Mouse (Mus musculus): ENCODE results near the gene Unc13a. TPM values are rescaled to one million over a fixed set of nuclear protein-coding genes. Genes with fewer than 3 reads are reported as not detected.

The Unc13a gene
- 69.0 and 70.8 TPM in 2 replicates for total RNA-seq (2014; rRNA removed)
- polyA plus RNA-seq (2015; fragmentation: Nextera tagmentation; extraction: Ambion mirVana): 14.5 and 16.2 TPM in 2 replicates

DNA sequence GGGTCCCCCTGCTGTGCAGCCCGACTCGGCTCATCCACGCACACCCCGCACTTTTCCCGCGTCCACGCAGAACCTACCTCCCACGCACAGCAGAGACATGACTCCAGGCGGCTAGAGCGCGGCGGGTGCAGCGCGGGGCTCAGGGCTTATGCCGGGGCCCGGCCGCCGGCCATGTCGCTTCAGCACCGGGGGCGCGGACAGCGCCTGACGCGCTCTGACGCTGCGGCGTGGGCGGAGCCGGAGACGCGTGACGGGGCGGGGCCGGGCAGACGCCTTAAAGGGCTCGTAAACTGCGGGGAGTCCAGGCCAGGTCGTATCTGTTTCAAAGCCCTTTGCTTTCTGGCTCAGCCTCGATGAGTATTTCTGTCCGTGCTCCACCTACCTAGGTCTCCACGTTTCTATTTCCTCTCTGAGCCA lies at the start of gene Unc13a:
Gene Unc13a, minus strand, starts transcription at position 209 of the 417 bp plus-strand sequence.
- peak within 1 kb of the TSS; percentile 73 for H3K4me3 ChIP-seq (ENCODE audit: low read depth, low read length)
- H3K27ac ChIP-seq (ENCODE audit: low read depth, low read length): peak within 1 kb of the TSS; percentile 75
- H3K27me3 ChIP-seq (ENCODE audit: insufficient read depth, low read length): no peaks in the 10 kb centered on the region
- peak within 1 kb of the TSS; percentile 79 for H3K9ac ChIP-seq (replicated peaks; ENCODE audit: low read length, poor library complexity, severe bottlenecking)
- no peaks in the 10 kb centered on the region for H3K9me3 ChIP-seq (ENCODE audit: low read length)
- peaks cover 17% of the 10 kb centered on the region; the same call in 1 of the 2 replicates for H3K4me1 ChIP-seq (ENCODE audit: insufficient read depth, low read length)
- TF ChIP-seq CTCF (IDR thresholded peaks at IDR 0.05): no peak
- under 1% methylated on average over 42 of the region's 42 CpGs for WGBS
- H3K36me3 ChIP-seq (ENCODE audit: insufficient read depth, low read length): no peaks in the 10 kb centered on the region
- ATAC-seq (ENCODE audit: low FRiP score) (peak; percentile 76), DNase-seq (ENCODE audit: low spot score) (peak; percentile 94)
- H3K4me2 ChIP-seq (ENCODE audit: low read depth, low read length, poor library complexity, severe bottlenecking): peak within 1 kb of the TSS; percentile 67

DNA sequence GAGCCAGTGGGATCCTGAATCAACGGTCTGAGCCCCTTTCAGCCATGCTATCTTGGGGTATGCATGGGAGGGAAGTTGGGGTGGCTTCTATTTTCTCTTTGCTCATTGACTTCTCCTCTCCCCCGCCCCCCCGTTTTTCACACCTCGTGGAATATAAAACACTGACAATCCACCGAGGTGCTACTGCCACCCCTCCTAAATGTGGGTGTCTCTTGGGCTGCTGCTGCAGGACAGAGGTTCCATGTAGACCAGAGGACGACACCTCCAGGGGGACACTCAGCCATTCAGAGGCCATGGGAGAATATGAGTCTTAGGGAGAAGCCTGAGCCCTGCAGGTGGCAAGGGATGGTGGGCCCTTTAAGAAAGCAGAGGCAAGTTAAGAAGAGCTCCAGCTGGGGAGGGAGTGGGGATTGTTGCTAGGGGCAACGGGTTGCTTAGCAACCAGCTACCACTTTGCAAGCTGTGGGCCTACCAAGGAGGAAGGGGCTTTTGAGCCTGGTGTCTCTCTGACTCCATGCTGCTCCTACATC lies 48.4 kb upstream of the Unc13a start:
- ATAC-seq (ENCODE audit: low FRiP score) (peak; percentile 73), DNase-seq (ENCODE audit: low spot score) (peak; percentile 94)
- peak overlapping the region; percentile 65 for H3K27ac ChIP-seq (ENCODE audit: low read depth, low read length)
- no peaks in the 10 kb centered on the region for H3K9me3 ChIP-seq (ENCODE audit: low read length)
- no peak overlapping the region; the same call in 1 of the 2 replicates for H3K9ac ChIP-seq (replicated peaks; ENCODE audit: low read length, poor library complexity, severe bottlenecking)
- WGBS: 14% methylated on average over 7 of the region's 7 CpGs
- peak overlapping the region; percentile 32 for H3K4me2 ChIP-seq (ENCODE audit: low read depth, low read length, poor library complexity, severe bottlenecking)
- H3K4me1 ChIP-seq (ENCODE audit: insufficient read depth, low read length): peaks cover 33% of the 10 kb centered on the region
- no peak; the same call in 1 of the 2 replicates for TF ChIP-seq CTCF (IDR thresholded peaks at IDR 0.05)
- no peak overlapping the region for H3K4me3 ChIP-seq (ENCODE audit: low read depth, low read length)
- no peaks in the 10 kb centered on the region for H3K27me3 ChIP-seq (ENCODE audit: insufficient read depth, low read length)
- H3K36me3 ChIP-seq (ENCODE audit: insufficient read depth, low read length): peaks cover 11% of the 10 kb centered on the region

DNA sequence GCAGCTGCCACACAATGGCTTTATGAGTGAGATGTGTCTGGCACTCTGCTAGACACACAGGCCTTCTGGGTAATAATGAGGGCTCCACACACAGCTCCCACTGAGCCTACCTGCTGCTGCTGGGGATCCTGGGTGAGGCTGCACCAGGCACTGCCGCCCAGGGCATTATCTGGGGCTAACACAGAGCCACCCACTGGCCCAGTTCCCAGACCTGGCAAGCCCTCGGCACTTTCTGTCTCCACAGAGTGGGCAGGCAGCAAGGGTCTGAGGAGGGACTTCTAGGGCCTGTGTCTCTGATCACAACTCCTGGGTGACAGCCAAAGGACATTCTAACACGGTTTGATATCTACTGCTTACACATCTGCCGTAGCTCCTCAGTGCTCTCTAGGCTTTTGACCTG lies 47.7 kb upstream of the Unc13a start:
- DNase-seq (ENCODE audit: low spot score): peak; percentile 82
- Histone ChIP-seq H3K4me3 (ENCODE audit: low read depth, low read length) (no peak overlapping the region), H3K27ac (ENCODE audit: low read depth, low read length) (peak overlapping the region; percentile 65), H3K36me3 (ENCODE audit: insufficient read depth, low read length) (peaks cover 17% of the 10 kb centered on the region), H3K4me2 (ENCODE audit: low read depth, low read length, poor library complexity, severe bottlenecking) (no peak overlapping the region), H3K4me1 (ENCODE audit: insufficient read depth, low read length) (peaks cover 29% of the 10 kb centered on the region), H3K9me3 (ENCODE audit: low read length) (no peaks in the 10 kb centered on the region), H3K9ac (replicated peaks; ENCODE audit: low read length, poor library complexity, severe bottlenecking) (no peak overlapping the region), H3K27me3 (ENCODE audit: insufficient read depth, low read length) (no peaks in the 10 kb centered on the region)
- 17% methylated on average over 4 of the region's 4 CpGs for WGBS
- TF ChIP-seq CTCF (IDR thresholded peaks at IDR 0.05): no peak
- no peak for ATAC-seq (ENCODE audit: low FRiP score)

DNA sequence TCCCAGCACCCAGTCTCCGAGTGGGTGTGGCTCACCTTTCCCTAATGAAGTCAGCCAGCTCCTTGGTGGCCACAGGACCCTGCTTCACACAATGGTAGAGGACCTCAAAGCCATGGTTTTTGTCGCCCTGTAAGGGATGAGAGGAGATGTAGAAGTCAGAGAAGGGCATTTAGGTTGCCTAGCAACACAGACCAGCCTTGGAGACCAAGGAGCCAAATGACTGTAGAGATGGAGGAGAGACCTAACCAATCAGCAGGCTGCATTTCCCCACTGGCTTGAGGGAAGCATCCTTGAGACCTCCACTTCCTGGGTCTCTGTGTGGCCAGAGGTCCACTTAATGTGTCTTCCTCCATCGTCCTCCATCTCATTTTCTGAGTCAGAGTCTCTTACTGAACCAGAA lies 46.7 kb upstream of the Unc13a start:
- no peaks in the 10 kb centered on the region for H3K27me3 ChIP-seq (ENCODE audit: insufficient read depth, low read length)
- no peak overlapping the region for H3K4me3 ChIP-seq (ENCODE audit: low read depth, low read length)
- ATAC-seq (ENCODE audit: low FRiP score): no peak
- H3K4me2 ChIP-seq (ENCODE audit: low read depth, low read length, poor library complexity, severe bottlenecking): no peak overlapping the region
- 27% methylated on average over 3 of the region's 3 CpGs for WGBS
- H3K9me3 ChIP-seq (ENCODE audit: low read length): no peaks in the 10 kb centered on the region
- peak; percentile 69 for DNase-seq (ENCODE audit: low spot score)
- H3K4me1 ChIP-seq (ENCODE audit: insufficient read depth, low read length): peaks cover 24% of the 10 kb centered on the region
- H3K27ac ChIP-seq (ENCODE audit: low read depth, low read length): no peak overlapping the region
- peaks cover 21% of the 10 kb centered on the region for H3K36me3 ChIP-seq (ENCODE audit: insufficient read depth, low read length)
- no peak overlapping the region for H3K9ac ChIP-seq (replicated peaks; ENCODE audit: low read length, poor library complexity, severe bottlenecking)
- TF ChIP-seq CTCF (IDR thresholded peaks at IDR 0.05): no peak

DNA sequence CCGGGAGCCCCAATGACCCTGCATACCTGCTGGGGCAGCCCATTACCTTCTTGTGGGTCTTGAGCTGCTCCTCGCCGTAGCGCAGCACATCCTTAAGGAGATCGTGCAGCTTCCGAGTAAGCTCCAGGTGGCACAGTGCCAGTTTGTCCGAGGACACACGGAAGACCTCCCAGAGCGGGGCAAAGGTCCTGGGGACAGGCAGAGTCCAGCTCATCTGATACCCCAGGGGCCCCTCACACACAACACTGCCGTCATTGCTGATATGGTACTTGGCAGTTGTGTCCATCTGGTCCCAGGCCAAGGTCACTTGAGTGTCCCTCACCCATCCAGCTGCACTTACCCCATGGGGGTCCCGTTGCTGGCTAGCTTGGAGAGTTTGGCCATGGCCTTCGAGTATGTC lies 45.5 kb upstream of the Unc13a start:
- H3K36me3 ChIP-seq (ENCODE audit: insufficient read depth, low read length): peaks cover 25% of the 10 kb centered on the region
- TF ChIP-seq CTCF (IDR thresholded peaks at IDR 0.05): no peak

DNA sequence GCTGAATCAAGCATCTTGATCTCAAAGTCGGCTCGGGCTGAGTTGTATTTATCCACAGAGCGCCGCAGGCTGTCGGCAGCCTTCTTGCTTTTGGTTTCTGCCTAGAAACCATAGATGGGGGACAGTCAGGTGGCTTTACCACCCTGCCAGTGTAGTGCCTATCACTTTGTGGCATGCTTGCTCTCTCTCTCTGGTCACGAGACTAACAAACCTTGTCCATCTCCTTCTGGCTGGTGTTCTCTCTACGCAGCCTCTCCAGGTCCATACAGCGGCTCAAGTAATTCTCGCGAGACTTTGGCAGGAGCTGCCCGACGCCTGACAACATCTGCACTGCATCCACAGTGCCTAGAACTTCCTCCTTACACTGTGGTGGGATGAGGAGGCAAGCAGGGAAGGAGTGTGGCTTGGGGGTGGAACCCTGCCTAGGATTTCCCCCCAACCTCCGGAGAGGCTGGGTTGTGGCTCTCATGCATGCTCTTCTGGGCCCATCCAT lies 45.0 kb upstream of the Unc13a start:
- Histone ChIP-seq H3K27ac (ENCODE audit: low read depth, low read length) (no peak overlapping the region), H3K4me3 (ENCODE audit: low read depth, low read length) (no peak overlapping the region), H3K27me3 (ENCODE audit: insufficient read depth, low read length) (no peaks in the 10 kb centered on the region), H3K36me3 (ENCODE audit: insufficient read depth, low read length) (peaks cover 30% of the 10 kb centered on the region), H3K9ac (replicated peaks; ENCODE audit: low read length, poor library complexity, severe bottlenecking) (no peak overlapping the region), H3K4me2 (ENCODE audit: low read depth, low read length, poor library complexity, severe bottlenecking) (no peak overlapping the region), H3K9me3 (ENCODE audit: low read length) (no peaks in the 10 kb centered on the region), H3K4me1 (ENCODE audit: insufficient read depth, low read length) (peaks cover 24% of the 10 kb centered on the region)
- WGBS: 89% methylated on average over 13 of the region's 13 CpGs
- ATAC-seq (ENCODE audit: low FRiP score): no peak
- DNase-seq (ENCODE audit: low spot score): no peak
- no peak for TF ChIP-seq CTCF (IDR thresholded peaks at IDR 0.05)

More for the DNA sequence above, 45.5 kb upstream of the Unc13a start:
- no peak overlapping the region for H3K4me2 ChIP-seq (ENCODE audit: low read depth, low read length, poor library complexity, severe bottlenecking)
- no peaks in the 10 kb centered on the region for H3K27me3 ChIP-seq (ENCODE audit: insufficient read depth, low read length)
- H3K4me3 ChIP-seq (ENCODE audit: low read depth, low read length): no peak overlapping the region
- no peak for ATAC-seq (ENCODE audit: low FRiP score)
- no peaks in the 10 kb centered on the region for H3K9me3 ChIP-seq (ENCODE audit: low read length)
- H3K4me1 ChIP-seq (ENCODE audit: insufficient read depth, low read length): peaks cover 24% of the 10 kb centered on the region
- no peak overlapping the region for H3K9ac ChIP-seq (replicated peaks; ENCODE audit: low read length, poor library complexity, severe bottlenecking)
- DNase-seq (ENCODE audit: low spot score): no peak
- H3K27ac ChIP-seq (ENCODE audit: low read depth, low read length): no peak overlapping the region
- WGBS: 83% methylated on average over 12 of the region's 12 CpGs
